Mouse (Mus musculus) layer of hippocampus, postnatal 14 days (tissue): ENCODE data around the gene Cadps. TPM values are rescaled to one million over a fixed set of nuclear protein-coding genes. Genes with fewer than 3 reads are reported as not detected.
"Not testable (repeated sequence)": the region's sequence is repeated elsewhere in the genome, so short reads cannot be mapped to it uniquely, and the experiment has no call there.

Experiments used
- DNase-seq, 2 experiments: peaks; one replicate each; pipeline ENCODE4 v3.0.0; 2021 to 2022; ENCODE audit warnings: low spot score in 2 of 2, mixed read lengths in 1 of 2
- total RNA-seq, 2 experiments: library from RNA; stranded (reverse); gene quantifications; 2 replicates each; pipeline ENCODE4 v1.2.3; 2021

The Cadps gene
- total RNA-seq, 2 experiments from 2014 or later = 254 to 263 TPM

- DNase-seq = peak in 1 of 2 experiments; percentile 46
Measured at GRCm38 (mm10) chr14:12592472-12593075, 230.3 kb downstream of the Cadps start.

GRCm38 (mm10) chr14:12591829-12592228, 231.1 kb downstream of the Cadps start:
- DNase-seq = no peak

DNA sequence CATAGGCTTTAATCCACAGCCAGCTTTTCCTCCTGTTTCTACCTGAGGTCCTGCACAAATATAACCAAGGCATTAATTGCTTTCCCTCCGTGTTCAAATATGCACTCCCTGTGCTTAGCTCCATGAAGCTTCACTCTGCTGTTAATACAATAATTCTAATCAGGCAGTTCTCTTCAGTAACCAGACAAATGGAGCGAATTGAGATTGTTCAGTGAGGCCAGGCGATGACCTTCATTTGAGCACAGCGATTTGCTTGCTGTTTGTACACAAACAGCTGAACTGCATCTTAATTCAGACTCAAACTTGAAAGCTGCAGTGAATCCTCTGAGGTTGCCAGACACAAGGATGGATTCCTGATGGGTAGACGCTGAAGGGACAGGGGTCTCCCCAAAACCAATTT, 239.3 kb downstream of the Cadps start:
- no peak for DNase-seq

DNA sequence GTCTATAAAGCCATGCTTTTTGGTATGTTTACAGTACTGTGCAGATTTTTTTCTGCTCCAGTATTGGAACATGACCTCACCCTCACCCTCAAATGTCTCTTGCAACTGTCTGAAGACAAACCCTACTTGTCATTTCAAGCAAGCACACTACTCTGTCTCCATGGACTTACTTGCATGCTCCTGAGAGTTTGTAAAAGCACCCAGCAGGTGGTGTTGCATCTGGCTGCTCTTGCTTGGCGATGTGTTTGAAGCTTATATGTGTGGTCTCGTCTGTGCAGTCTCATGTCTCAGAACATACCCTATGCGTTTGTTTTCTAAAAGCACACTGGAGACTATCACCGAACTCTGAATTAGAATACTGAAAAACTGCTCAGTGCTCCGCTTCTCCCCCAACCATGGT, 241.2 kb downstream of the Cadps start:
- no peak for DNase-seq

- no peak for DNase-seq
Measured at GRCm38 (mm10) chr14:12580786-12581185, 242.1 kb downstream of the Cadps start.

DNA sequence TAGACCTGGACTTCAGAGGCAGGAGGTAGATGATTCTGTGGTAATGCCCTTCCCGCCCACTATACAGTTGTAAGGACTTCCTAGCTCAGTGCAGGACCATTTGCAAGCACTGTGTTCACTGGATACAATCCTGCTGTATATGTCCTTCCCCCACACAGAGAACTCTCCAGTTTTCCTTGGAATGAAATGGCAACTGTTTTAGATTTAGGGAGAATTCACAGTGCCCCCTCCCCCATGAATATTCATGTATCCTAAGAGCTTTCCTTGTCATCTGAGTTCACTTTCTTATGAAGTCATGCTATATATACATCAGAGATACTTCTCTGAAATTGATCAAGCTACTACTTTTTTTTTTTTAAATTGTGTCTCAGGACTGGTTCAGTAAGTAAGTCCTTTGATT, 244.7 kb downstream of the Cadps start:
- no peak for DNase-seq

GRCm38 (mm10) chr14:12577475-12578140, 245.3 kb downstream of the Cadps start:
- no peak for DNase-seq

- DNase-seq = peak; percentile 41 to 76
Measured at GRCm38 (mm10) chr14:12575105-12575504, 247.8 kb downstream of the Cadps start.

- no peak for DNase-seq
Measured at GRCm38 (mm10) chr14:12574336-12574735, 248.5 kb downstream of the Cadps start.

- DNase-seq = not testable (repeated sequence)
Measured at GRCm38 (mm10) chr14:12561730-12562129, 261.1 kb downstream of the Cadps start.

DNA sequence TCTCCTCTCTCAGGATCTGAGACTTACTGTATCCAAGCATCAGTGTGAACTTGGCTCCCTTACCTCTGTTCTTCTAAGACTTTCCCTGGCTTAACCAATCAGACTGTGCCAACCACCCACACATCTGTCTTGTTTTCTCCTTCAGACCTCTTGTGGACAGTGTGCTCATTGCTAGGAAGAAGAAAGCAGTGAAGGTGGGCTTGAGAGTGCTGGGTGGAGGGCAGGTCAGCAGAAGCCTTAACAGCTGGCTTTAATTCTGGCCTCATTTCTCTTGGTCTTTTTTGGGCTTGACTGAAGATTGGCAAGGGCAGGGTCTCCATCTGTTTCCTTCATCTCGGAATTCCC, 262.7 kb downstream of the Cadps start:
- DNase-seq = no peak

- DNase-seq = no peak
Measured at GRCm38 (mm10) chr14:12559574-12560232, 263.2 kb downstream of the Cadps start.

GRCm38 (mm10) chr14:12558920-12559573, 263.8 kb downstream of the Cadps start:
- DNase-seq = peak in 1 of 2 experiments; percentile 28

- no peak for DNase-seq
Measured at GRCm38 (mm10) chr14:12554486-12554885, 268.4 kb downstream of the Cadps start.

DNA sequence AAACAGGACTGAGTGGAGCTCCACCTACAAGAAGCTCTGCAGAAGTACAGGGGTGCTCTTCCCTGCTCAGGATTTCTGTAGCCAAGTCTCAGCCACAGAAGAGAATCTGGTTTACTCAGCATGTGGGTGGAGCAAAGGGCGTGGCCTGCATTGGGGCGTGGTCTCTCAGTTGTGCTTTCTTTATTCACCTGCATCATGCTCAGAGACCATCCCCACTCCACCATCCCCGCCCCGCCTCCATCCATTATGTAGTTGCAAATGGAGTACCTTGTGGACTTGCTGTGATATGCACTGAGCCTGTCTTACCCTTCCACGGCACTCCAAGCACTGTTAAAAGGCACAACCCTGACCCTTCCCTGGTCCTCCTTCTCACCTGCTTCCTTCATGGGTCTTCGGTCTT, 271.5 kb downstream of the Cadps start:
- no peak for DNase-seq

- no peak for DNase-seq
Measured at GRCm38 (mm10) chr14:12550931-12551330, 271.9 kb downstream of the Cadps start.

- no peak for DNase-seq
Measured at GRCm38 (mm10) chr14:12549290-12549689, 273.6 kb downstream of the Cadps start.

GRCm38 (mm10) chr14:12547496-12547895, 275.4 kb downstream of the Cadps start:
- no peak for DNase-seq

DNA sequence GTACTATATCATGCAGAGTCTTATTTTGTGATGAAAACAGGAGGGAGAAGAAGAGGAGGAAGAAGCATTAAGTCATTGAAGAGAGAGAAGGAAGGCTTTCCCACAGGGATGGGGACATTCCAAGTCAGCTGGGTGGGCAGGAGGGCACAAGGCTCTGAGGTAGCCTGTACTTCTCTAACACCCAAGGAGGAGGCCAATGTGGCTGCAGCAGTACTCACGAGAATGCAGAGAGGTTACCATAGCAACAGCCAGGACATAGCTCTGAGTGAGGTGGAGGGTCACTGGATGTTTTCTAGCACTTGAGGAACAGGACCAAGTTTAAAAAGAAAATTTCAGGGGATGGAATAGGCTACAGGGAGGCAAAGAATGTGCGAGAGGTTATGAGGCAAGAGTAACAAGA, 281.1 kb downstream of the Cadps start:
- DNase-seq = no peak

DNA sequence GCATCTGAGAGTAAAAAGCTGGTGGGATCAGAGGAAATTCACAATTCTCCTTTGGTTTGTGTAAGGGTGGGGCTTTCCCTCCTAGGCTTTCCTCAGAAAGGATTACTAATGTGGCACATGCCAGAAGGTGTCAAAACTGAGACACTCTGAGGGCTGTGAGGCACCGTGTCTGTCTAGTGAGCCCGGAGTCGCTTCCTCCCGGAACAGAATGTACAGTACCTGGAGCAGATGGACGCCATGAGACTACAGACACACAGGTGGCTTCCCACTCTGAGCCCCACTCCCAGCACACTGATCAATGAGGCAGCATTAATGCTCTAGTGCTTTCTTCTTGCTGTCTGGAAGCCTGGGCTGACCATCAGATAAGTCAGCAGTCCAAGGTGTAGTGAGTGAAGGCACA, 283.8 kb downstream of the Cadps start:
- DNase-seq = no peak

DNA sequence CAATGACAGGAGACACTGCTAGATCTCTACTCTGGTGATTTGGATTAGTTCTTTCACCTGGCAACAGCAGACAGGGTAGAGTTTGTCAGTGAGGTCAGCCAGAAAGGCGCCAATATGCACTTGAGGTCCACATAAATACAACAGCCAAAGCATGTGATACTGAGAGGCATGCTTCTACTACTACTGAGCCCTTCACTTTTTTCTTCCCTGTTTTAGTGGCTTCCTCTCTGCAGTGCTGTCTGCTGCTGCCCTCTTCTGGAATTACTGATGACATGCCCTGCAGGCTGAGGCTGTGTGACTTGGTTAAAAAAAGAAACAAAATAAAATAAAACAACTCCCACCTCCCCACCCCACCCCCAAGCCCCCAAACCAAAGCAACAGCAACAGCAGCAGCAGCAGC, 291.8 kb downstream of the Cadps start:
- peak in 1 of 2 experiments; percentile 73 for DNase-seq

DNA sequence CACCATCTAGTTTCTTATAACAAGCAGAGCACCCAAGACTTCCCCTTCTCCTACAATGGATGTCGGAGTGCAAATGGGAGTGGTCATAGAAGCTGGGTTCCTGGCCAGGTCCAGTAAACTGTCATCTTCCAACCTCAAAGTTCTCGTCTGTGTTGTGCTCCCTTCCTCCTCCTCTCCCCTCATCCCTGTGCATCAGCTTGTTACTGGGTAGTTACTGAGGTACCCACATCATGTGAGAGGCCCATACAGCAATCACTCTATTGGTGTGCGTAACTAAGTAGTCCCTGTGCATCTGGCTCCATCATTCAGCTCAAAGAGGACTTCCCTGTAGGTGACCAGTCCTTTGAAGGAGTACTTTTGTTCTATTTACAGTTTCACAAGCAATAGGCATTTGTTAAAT, 292.3 kb downstream of the Cadps start:
- no peak for DNase-seq
